Mouse (Mus musculus) myocyte (in vitro differentiated cells): Measurements from ENCODE around the gene Tldc1. TPM values are rescaled to one million over a fixed set of nuclear protein-coding genes. Genes with fewer than 3 reads are reported as not detected.
A peak's percentile ranks its signal among the peaks of the same experiment; 100 is the strongest.

ENCODE experiments used
- H3K27me3 ChIP-seq: one replicate; pipeline ENCODE4 v1.6.1; 2011; ENCODE audit not compliant: control insufficient read depth, insufficient read depth, insufficient read length
- H3K36me3 ChIP-seq: one replicate; pipeline ENCODE4 v1.6.1; 2011; ENCODE audit not compliant: control insufficient read depth, insufficient read depth
- H3K4me2 ChIP-seq: one replicate; pipeline ENCODE4 v1.6.1; 2011; ENCODE audit warnings: low read depth, control low read depth
- H3K4me3 ChIP-seq: one replicate; pipeline ENCODE4 v1.5.1; 2011; ENCODE audit warnings: mild to moderate bottlenecking, control low read depth, moderate library complexity
- H3K79me2 ChIP-seq: one replicate; pipeline ENCODE4 v1.6.1; 2011; ENCODE audit not compliant: control insufficient read depth, insufficient read depth
- H3ac ChIP-seq: one replicate; pipeline ENCODE4 v1.6.1; 2011; ENCODE audit not compliant: control insufficient read depth, insufficient read length
- CEBPB ChIP-seq: IDR thresholded peaks from 2 replicates; pipeline ENCODE4 v1.6.1; 2011; ENCODE audit warnings: mild to moderate bottlenecking, moderate library complexity; ENCODE audit not compliant: poor library complexity, insufficient read depth, severe bottlenecking
- E2F4 ChIP-seq: IDR thresholded peaks from one replicate; pipeline ENCODE4 v1.6.1; 2011; ENCODE audit warnings: mild to moderate bottlenecking, control low read depth, moderate library complexity; ENCODE audit not compliant: insufficient read depth
- MAX ChIP-seq: IDR thresholded peaks from one replicate; pipeline ENCODE4 v1.6.1; 2011; ENCODE audit warnings: low read depth, mild to moderate bottlenecking, control low read depth
- MYOD1 ChIP-seq, 3 experiments: IDR thresholded peaks; one replicate each; pipeline ENCODE4 v1.6.1; 2011; ENCODE audit warnings: control low read depth in 2 of 3, low read depth in 2 of 3, mild to moderate bottlenecking in 2 of 3, moderate library complexity in 1 of 3; ENCODE audit not compliant: insufficient read length in 2 of 3, control insufficient read depth in 1 of 3
- MYOG ChIP-seq, 3 experiments: IDR thresholded peaks; one replicate each; pipeline ENCODE4 v1.6.1; 2011; ENCODE audit warnings: control low read depth in 2 of 3, low read depth in 2 of 3, mild to moderate bottlenecking in 2 of 3; ENCODE audit not compliant: insufficient read length in 2 of 3, control insufficient read depth in 1 of 3, insufficient read depth in 1 of 3
- POLR2A ChIP-seq: IDR thresholded peaks from one replicate; pipeline ENCODE4 v1.6.1; 2011; ENCODE audit warnings: low read depth, mild to moderate bottlenecking, control low read depth, moderate library complexity; ENCODE audit not compliant: insufficient read length
- POLR2AphosphoS2 ChIP-seq: IDR thresholded peaks from one replicate; pipeline ENCODE4 v1.6.1; 2011; ENCODE audit warnings: low read depth, control low read depth; ENCODE audit not compliant: insufficient read length
- REST ChIP-seq: IDR thresholded peaks from one replicate; pipeline ENCODE4 v1.6.1; 2011; ENCODE audit warnings: mild to moderate bottlenecking, control low read depth, moderate library complexity; ENCODE audit not compliant: insufficient read depth, insufficient read length
- SRF ChIP-seq: IDR thresholded peaks from one replicate; pipeline ENCODE4 v1.6.1; 2011; ENCODE audit warnings: low read depth; ENCODE audit not compliant: control insufficient read depth, insufficient read length
- TCF12 ChIP-seq: IDR thresholded peaks from one replicate; pipeline ENCODE4 v1.6.1; 2011; ENCODE audit warnings: mild to moderate bottlenecking, control low read depth; ENCODE audit not compliant: poor library complexity, insufficient read depth, severe bottlenecking
- TCF3 ChIP-seq: IDR thresholded peaks from one replicate; pipeline ENCODE4 v1.6.1; 2011; ENCODE audit warnings: low read depth, control low read depth; ENCODE audit not compliant: insufficient read length
- USF1 ChIP-seq: IDR thresholded peaks from one replicate; pipeline ENCODE4 v1.6.1; 2011; ENCODE audit warnings: low read depth, mild to moderate bottlenecking, control low read depth, moderate library complexity
- polyA plus RNA-seq: library from polyadenylated mRNA; unstranded; fragments of >200 nt; fragmentation: generic; extraction: Trizol; gene quantifications from one replicate; pipeline ENCODE4 v1.2.1, GENCODE M21; 2012; ENCODE audit warnings: missing spikeins

The Tldc1 gene
- polyA plus RNA-seq, 1 experiment = 9.6 TPM

DNA sequence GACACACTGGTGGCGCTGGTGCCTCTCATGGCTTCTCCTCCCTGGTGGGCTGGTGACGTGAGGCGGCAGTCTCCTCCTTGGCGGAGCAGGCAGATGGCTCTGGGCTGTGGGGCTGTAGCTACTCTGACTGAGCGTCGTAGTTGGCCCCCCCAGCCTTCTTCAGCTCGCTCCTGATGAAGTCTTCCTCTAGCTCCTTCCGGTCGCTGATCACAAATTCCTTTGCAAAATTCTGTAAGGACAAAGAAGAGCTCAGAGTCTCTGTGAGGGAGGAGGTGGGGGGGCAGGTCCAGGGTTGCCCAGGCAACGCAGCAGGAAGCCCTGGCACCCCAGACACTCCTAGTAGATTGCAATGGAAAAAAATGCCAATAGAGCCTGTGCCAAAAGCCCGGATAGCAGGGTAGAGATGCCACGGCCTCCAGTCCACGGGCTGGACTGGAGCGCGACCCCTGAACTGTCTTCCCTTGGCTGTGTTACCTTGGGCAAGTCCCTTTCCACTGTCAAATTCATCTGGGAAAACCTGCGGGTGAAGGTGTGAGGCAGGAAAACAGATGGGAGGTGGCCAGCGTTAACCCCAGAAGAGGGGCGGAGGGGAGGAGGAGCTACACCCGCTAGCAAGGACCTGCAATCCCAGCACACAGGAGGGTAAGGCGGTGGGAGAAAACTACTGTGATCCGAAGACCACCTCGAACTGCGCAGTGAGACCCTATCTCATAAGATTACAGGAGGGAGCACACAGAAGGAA, 32.1 kb upstream of the Tldc1 start:
- Histone ChIP-seq H3K27me3 (no peaks in the 10 kb centered on the region), H3K4me3 (no peak overlapping the region), H3ac (no peak overlapping the region), H3K4me2 (no peak overlapping the region), H3K79me2 (peaks cover 5% of the 10 kb centered on the region), H3K36me3 (peaks cover 3% of the 10 kb centered on the region)
- TF ChIP-seq MYOG (IDR thresholded peaks at IDR 0.05; ENCODE audit: control insufficient read depth in 1 of 3, insufficient read depth in 1 of 3, insufficient read length in 2 of 3, low read depth in 2 of 3) (no peak), POLR2AphosphoS2 (no peak), MYOD1 (IDR thresholded peaks at IDR 0.05; ENCODE audit: control insufficient read depth in 1 of 3, insufficient read length in 2 of 3, low read depth in 2 of 3) (no peak), USF1 (no peak), E2F4 (no peak), CEBPB (no peak), MAX (no peak), POLR2A (no peak), SRF (no peak), REST (no peak), TCF12 (no peak), TCF3 (no peak)

DNA sequence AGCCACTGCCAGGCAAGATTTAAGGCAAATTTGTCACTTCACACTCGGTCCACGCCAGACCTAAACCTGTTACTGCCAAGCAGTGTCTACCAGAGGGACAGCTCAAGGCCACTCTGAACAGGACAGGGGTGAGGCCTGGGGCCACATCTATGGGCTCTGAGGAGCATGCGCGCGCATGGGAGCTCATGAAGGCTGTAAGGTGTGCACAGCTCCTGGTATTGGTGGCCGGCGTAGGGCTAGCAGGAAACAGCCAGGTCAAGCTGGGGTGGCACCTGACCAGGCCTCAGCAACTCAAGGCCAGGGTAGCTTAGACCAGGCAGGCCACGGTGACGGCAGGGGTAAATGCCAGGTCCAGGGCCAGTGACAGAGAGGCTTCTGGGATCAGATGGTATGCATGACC, 31.4 kb upstream of the Tldc1 start:
- Histone ChIP-seq H3K27me3 (no peaks in the 10 kb centered on the region), H3K4me2 (no peak overlapping the region), H3K4me3 (no peak overlapping the region), H3K79me2 (peaks cover 4% of the 10 kb centered on the region), H3ac (no peak overlapping the region), H3K36me3 (peaks cover 2% of the 10 kb centered on the region)
- TF ChIP-seq REST (no peak), E2F4 (no peak), POLR2A (no peak), TCF12 (no peak), TCF3 (no peak), SRF (no peak), MAX (no peak), USF1 (no peak), MYOG (IDR thresholded peaks at IDR 0.05; ENCODE audit: control insufficient read depth in 1 of 3, insufficient read depth in 1 of 3, insufficient read length in 2 of 3, low read depth in 2 of 3) (no peak), POLR2AphosphoS2 (no peak), CEBPB (no peak), MYOD1 (IDR thresholded peaks at IDR 0.05; ENCODE audit: control insufficient read depth in 1 of 3, insufficient read length in 2 of 3, low read depth in 2 of 3) (no peak)

GRCm38 (mm10) chr8:119807687-119808086, 29.5 kb upstream of the Tldc1 start:
- Histone ChIP-seq H3ac (no peak overlapping the region), H3K4me3 (no peak overlapping the region), H3K27me3 (no peaks in the 10 kb centered on the region), H3K36me3 (no peaks in the 10 kb centered on the region), H3K79me2 (no peaks in the 10 kb centered on the region), H3K4me2 (no peak overlapping the region)
- TF ChIP-seq USF1 = no peak
- no peak for TF ChIP-seq MAX
- TF ChIP-seq POLR2AphosphoS2 = no peak
- no peak for TF ChIP-seq REST
- TF ChIP-seq SRF = no peak
- no peak for TF ChIP-seq CEBPB
- TF ChIP-seq TCF12 = no peak
- TF ChIP-seq POLR2A = no peak

DNA sequence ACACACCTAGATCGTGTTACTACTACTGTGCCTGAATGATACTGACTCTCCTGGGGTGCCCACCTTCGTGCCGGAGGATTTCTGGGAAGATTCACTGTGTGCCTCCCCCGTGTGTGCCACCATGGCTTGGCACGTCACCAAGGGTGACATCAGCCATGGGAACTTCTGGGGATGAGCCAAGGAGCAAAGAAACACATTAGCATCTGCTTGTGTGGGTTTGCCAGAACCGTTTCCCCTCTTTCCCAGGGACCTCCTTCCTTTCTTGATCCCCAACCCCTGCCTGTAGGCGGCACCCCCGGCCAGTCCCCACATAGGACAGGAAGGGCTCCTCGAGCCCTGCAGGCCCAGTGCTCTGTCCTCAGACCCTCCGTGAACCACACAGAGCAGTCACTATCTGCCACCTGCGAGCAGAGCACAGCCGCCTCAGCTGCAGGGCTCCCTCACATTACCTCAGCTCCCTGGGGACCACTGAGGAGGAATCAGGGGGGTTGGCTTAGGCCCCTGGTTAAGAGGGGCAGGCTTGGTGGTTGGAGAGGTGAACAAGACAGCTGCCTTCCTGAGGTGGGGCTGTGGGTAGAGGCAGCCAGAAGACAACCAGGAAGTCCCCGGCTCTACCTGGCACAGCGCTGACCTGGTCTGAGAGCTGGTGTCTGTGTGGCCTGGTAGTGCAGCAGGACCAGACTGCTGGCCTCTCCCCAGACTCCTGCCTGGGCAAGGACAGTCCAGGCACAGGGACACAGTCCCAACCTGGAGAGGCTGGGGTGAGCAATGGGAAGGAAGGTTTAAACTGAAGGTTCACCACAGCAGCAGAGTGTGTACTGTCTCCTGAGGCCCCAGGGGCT, 28.4 kb upstream of the Tldc1 start:
- H3K4me2 ChIP-seq = peak overlapping the region; percentile 6
- no peak for TF ChIP-seq USF1
- TF ChIP-seq CEBPB = no peak
- TF ChIP-seq TCF3 = no peak
- TF ChIP-seq POLR2AphosphoS2 = no peak
- no peak for TF ChIP-seq MYOD1 (IDR thresholded peaks at IDR 0.05; ENCODE audit: control insufficient read depth in 1 of 3, insufficient read length in 2 of 3, low read depth in 2 of 3)
- no peak for TF ChIP-seq REST
- TF ChIP-seq MYOG (IDR thresholded peaks at IDR 0.05; ENCODE audit: control insufficient read depth in 1 of 3, insufficient read depth in 1 of 3, insufficient read length in 2 of 3, low read depth in 2 of 3) = no peak
- no peak overlapping the region for H3ac ChIP-seq
- H3K36me3 ChIP-seq = no peaks in the 10 kb centered on the region
- H3K79me2 ChIP-seq = no peaks in the 10 kb centered on the region
- H3K27me3 ChIP-seq = no peaks in the 10 kb centered on the region
- H3K4me3 ChIP-seq = no peak overlapping the region
